Mouse (Mus musculus) CH12.LX (cell line): ENCODE measurements around the gene Cdk5rap3. TPM values are rescaled to one million over a fixed set of nuclear protein-coding genes. Genes with fewer than 3 reads are reported as not detected.

ENCODE experiments used
- DNase-seq: peaks from one replicate; pipeline ENCODE4 v3.0.0-alpha.2; 2013; ENCODE audit errors: extremely low read depth
- H3K27ac ChIP-seq: 2 replicates; pipeline ENCODE4 v1.5.1; 2012; ENCODE audit warnings: low read depth, mild to moderate bottlenecking, control low read depth, moderate library complexity; ENCODE audit not compliant: insufficient read depth
- H3K27me3 ChIP-seq: replicated peaks from 2 replicates; pipeline ENCODE3; 2012; ENCODE audit warnings: inconsistent platforms
- H3K36me3 ChIP-seq, 2 experiments: replicated peaks in 1 of 2; 2 replicates each; pipeline versions ENCODE3 to v1.6.1; 2012; ENCODE audit warnings: inconsistent platforms in 1 of 2, low read length in 1 of 2, mild to moderate bottlenecking in 1 of 2, mixed read lengths in 1 of 2, moderate library complexity in 1 of 2; ENCODE audit not compliant: control insufficient read depth in 1 of 2, insufficient read depth in 1 of 2
- H3K4me1 ChIP-seq, 2 experiments: 2 replicates each; pipeline ENCODE4 v1.6.1; 2012; ENCODE audit warnings: inconsistent platforms in 1 of 2, moderate library complexity in 1 of 2; ENCODE audit not compliant: insufficient read depth in 2 of 2, control insufficient read depth in 1 of 2
- H3K4me2 ChIP-seq: 2 replicates; pipeline ENCODE4 v1.6.1; 2012; ENCODE audit warnings: low read depth, mild to moderate bottlenecking, control low read depth; ENCODE audit not compliant: poor library complexity, insufficient read depth, severe bottlenecking
- H3K4me3 ChIP-seq, 3 experiments: fragments of 150-350 bp in 1 of 3; sonication (generic) in 1 of 3; replicated peaks in 1 of 3; 2 replicates each; pipeline versions ENCODE3 to v1.5.1; 2011 to 2012; ENCODE audit warnings: low read depth in 2 of 3, low read length in 2 of 3, mild to moderate bottlenecking in 2 of 3, moderate library complexity in 2 of 3, control low read depth in 1 of 3, improper control_type of control experiment in 1 of 3, inconsistent platforms in 1 of 3, mixed read lengths in 1 of 3; ENCODE audit not compliant: poor library complexity in 1 of 3
- H3K79me2 ChIP-seq: replicated peaks from 2 replicates; pipeline ENCODE4 v1.6.1; 2012; ENCODE audit warnings: mild to moderate bottlenecking, moderate library complexity; ENCODE audit not compliant: control insufficient read depth, poor library complexity, insufficient read depth, severe bottlenecking; ENCODE audit errors: extremely low read depth
- H3K9ac ChIP-seq: 2 replicates; pipeline ENCODE4 v1.6.1; 2012; ENCODE audit warnings: low read depth, mild to moderate bottlenecking, control low read depth, moderate library complexity; ENCODE audit not compliant: insufficient read depth
- H3K9me3 ChIP-seq: replicated peaks from 2 replicates; pipeline ENCODE3; 2012; ENCODE audit warnings: low read length, inconsistent platforms, mixed read lengths
- BHLHE40 ChIP-seq: IDR thresholded peaks from 2 replicates; pipeline ENCODE4 v1.6.1; 2011; ENCODE audit warnings: mild to moderate bottlenecking, low read depth, low read length, improper control_type of control experiment
- CHD1 ChIP-seq: IDR thresholded peaks from 2 replicates; pipeline ENCODE4 v1.6.1; 2012; ENCODE audit warnings: low read depth, low read length, improper control_type of control experiment, inconsistent platforms
- CHD2 ChIP-seq: IDR thresholded peaks from 2 replicates; pipeline ENCODE4 v1.6.1; 2011; ENCODE audit warnings: low read length, improper control_type of control experiment
- CTCF ChIP-seq, 2 experiments: IDR thresholded peaks in 1 of 2; conservative IDR thresholded peaks in 1 of 2; 2 replicates each; pipeline ENCODE4 v1.5.1; 2011 to 2012; ENCODE audit warnings: low read depth in 2 of 2, low read length in 2 of 2, improper control_type of control experiment in 1 of 2, inconsistent platforms in 1 of 2, mild to moderate bottlenecking in 1 of 2, moderate library complexity in 1 of 2
- E2F4 ChIP-seq: IDR thresholded peaks from 2 replicates; pipeline ENCODE4 v1.6.1; 2011; ENCODE audit warnings: low read depth, low read length, improper control_type of control experiment; ENCODE audit not compliant: insufficient replicate concordance
- ELF1 ChIP-seq: IDR thresholded peaks from 2 replicates; pipeline ENCODE4 v1.6.1; 2014; ENCODE audit warnings: low read depth, mild to moderate bottlenecking, inconsistent platforms, low read length, improper control_type of control experiment
- EP300 ChIP-seq: IDR thresholded peaks from 2 replicates; pipeline ENCODE4 v1.6.1; 2011; ENCODE audit warnings: low read length, improper control_type of control experiment
- ETS1 ChIP-seq: conservative IDR thresholded peaks from 2 replicates; pipeline ENCODE4 v1.6.1; 2012; ENCODE audit warnings: low read depth, mild to moderate bottlenecking, inconsistent platforms, low read length, improper control_type of control experiment, moderate library complexity
- GABPA ChIP-seq: IDR thresholded peaks from 2 replicates; pipeline ENCODE4 v1.6.1; 2012; ENCODE audit warnings: low read depth, low read length, improper control_type of control experiment, inconsistent platforms; ENCODE audit not compliant: insufficient replicate concordance
- HCFC1 ChIP-seq: IDR thresholded peaks from 2 replicates; pipeline ENCODE4 v1.6.1; 2012; ENCODE audit warnings: low read depth, mild to moderate bottlenecking, inconsistent platforms, low read length, improper control_type of control experiment
- IRF4 ChIP-seq: IDR thresholded peaks from 2 replicates; pipeline ENCODE4 v1.6.1; 2014; ENCODE audit warnings: low read depth, mild to moderate bottlenecking, inconsistent platforms, low read length, improper control_type of control experiment
- JUN ChIP-seq: IDR thresholded peaks from 2 replicates; pipeline ENCODE4 v1.6.1; 2011; ENCODE audit warnings: low read depth, mild to moderate bottlenecking, low read length, improper control_type of control experiment, moderate library complexity; ENCODE audit not compliant: insufficient read depth
- JUND ChIP-seq: conservative IDR thresholded peaks from 2 replicates; pipeline ENCODE4 v1.6.1; 2011; ENCODE audit warnings: low read depth, low read length, improper control_type of control experiment
- KAT2A ChIP-seq: IDR thresholded peaks from 2 replicates; pipeline ENCODE4 v1.6.1; 2012; ENCODE audit warnings: low read length, improper control_type of control experiment, inconsistent platforms; ENCODE audit not compliant: insufficient replicate concordance
- MAFK ChIP-seq: IDR thresholded peaks from 2 replicates; pipeline ENCODE4 v1.6.1; 2011; ENCODE audit warnings: low read length, improper control_type of control experiment; ENCODE audit not compliant: insufficient replicate concordance
- MAX ChIP-seq: IDR thresholded peaks from 2 replicates; pipeline ENCODE4 v1.6.1; 2011; ENCODE audit warnings: low read length, improper control_type of control experiment
- MAZ ChIP-seq: IDR thresholded peaks from 2 replicates; pipeline ENCODE4 v1.6.1; 2012; ENCODE audit warnings: low read depth, mild to moderate bottlenecking, inconsistent platforms, low read length, improper control_type of control experiment, moderate library complexity
- MEF2A ChIP-seq: IDR thresholded peaks from 2 replicates; pipeline ENCODE4 v1.6.1; 2014; ENCODE audit warnings: low read depth, mild to moderate bottlenecking, inconsistent platforms, low read length, improper control_type of control experiment, borderline replicate concordance
- MXI1 ChIP-seq: IDR thresholded peaks from 2 replicates; pipeline ENCODE4 v1.6.1; 2011; ENCODE audit warnings: mild to moderate bottlenecking, low read depth, low read length, improper control_type of control experiment
- MYC ChIP-seq: IDR thresholded peaks from 2 replicates; pipeline ENCODE4 v1.6.1; 2011; ENCODE audit warnings: low read depth, mild to moderate bottlenecking, improper control_type of control experiment, low read length
- NELFE ChIP-seq: IDR thresholded peaks from 2 replicates; pipeline ENCODE4 v1.6.1; 2011; ENCODE audit warnings: low read depth, low read length, improper control_type of control experiment
- PAX5 ChIP-seq: IDR thresholded peaks from 2 replicates; pipeline ENCODE4 v1.6.1; 2012; ENCODE audit warnings: low read length, inconsistent platforms, mixed read lengths
- POLR2A ChIP-seq: IDR thresholded peaks from 2 replicates; pipeline ENCODE4 v1.6.1; 2011; ENCODE audit warnings: low read depth, mild to moderate bottlenecking, improper control_type of control experiment, low read length
- POLR2AphosphoS2 ChIP-seq: IDR thresholded peaks from 2 replicates; pipeline ENCODE4 v1.6.1; 2011; ENCODE audit warnings: low read depth, low read length, improper control_type of control experiment
- RAD21 ChIP-seq: IDR thresholded peaks from 2 replicates; pipeline ENCODE4 v1.6.1; 2011; ENCODE audit warnings: low read depth, mild to moderate bottlenecking, low read length, improper control_type of control experiment, moderate library complexity
- RCOR1 ChIP-seq: conservative IDR thresholded peaks from 2 replicates; pipeline ENCODE4 v1.6.1; 2012; ENCODE audit warnings: low read depth, mild to moderate bottlenecking, inconsistent platforms, low read length, improper control_type of control experiment
- SIN3A ChIP-seq: IDR thresholded peaks from 2 replicates; pipeline ENCODE4 v1.6.1; 2012; ENCODE audit warnings: low read length, improper control_type of control experiment, inconsistent platforms
- SMC3 ChIP-seq: IDR thresholded peaks from 2 replicates; pipeline ENCODE4 v1.6.1; 2011; ENCODE audit warnings: low read depth, low read length, improper control_type of control experiment
- TBP ChIP-seq: conservative IDR thresholded peaks from 2 replicates; pipeline ENCODE4 v1.6.1; 2011; ENCODE audit warnings: low read depth, low read length, improper control_type of control experiment
- TCF12 ChIP-seq: IDR thresholded peaks from 2 replicates; pipeline ENCODE4 v1.6.1; 2014; ENCODE audit warnings: low read depth, mild to moderate bottlenecking, inconsistent platforms, low read length, improper control_type of control experiment
- ZC3H11A ChIP-seq: IDR thresholded peaks from 2 replicates; pipeline ENCODE4 v1.6.1; 2012; ENCODE audit warnings: low read depth, mild to moderate bottlenecking, inconsistent platforms, low read length, improper control_type of control experiment
- ZMIZ1 ChIP-seq: IDR thresholded peaks from 2 replicates; pipeline ENCODE4 v1.6.1; 2012; ENCODE audit warnings: low read depth, mild to moderate bottlenecking, inconsistent platforms, low read length, improper control_type of control experiment
- ZNF384 ChIP-seq: IDR thresholded peaks from 2 replicates; pipeline ENCODE4 v1.6.1; 2012; ENCODE audit warnings: low read depth, low read length, improper control_type of control experiment, inconsistent platforms
- dilution Hi-C: fragments of 300-500 bp; cut with MboI; formaldehyde crosslinking; loops from 2 replicates; pipeline ENCODE4 v1.14.3; 2020; ENCODE audit warnings: low sequenced_read_pairs; ENCODE audit not compliant: extremely low pct_unique_long_range_greater_than_20kb, extremely low pct_ligation_motif_present
- in situ Hi-C: fragments of 300-500 bp; cut with MboI; formaldehyde crosslinking; loops from 3 replicates; pipeline ENCODE4 v1.14.3; 2019; ENCODE audit warnings: low sequenced_read_pairs, low pct_ligation_motif_present, low pct_unique_long_range_greater_than_20kb, mixed read lengths
- polyA plus RNA-seq: library from polyadenylated mRNA; unstranded; fragments of >175 nt; gene quantifications from 2 replicates; pipeline ENCODE4 v1.2.1, GENCODE M21; 2012; ENCODE audit warnings: low read depth; ENCODE audit not compliant: insufficient read length
- total RNA-seq, 2 experiments: library from RNA; depleted of rRNA; stranded (reverse); fragments of 300-350 nt in 1 of 2; fragments of >200 nt in 1 of 2; gene quantifications; 2 replicates each; pipeline ENCODE4 v1.2.3; 2012 to 2014

The Cdk5rap3 gene
- total and polyA plus RNA-seq, 3 experiments: 61.6 to 112 (median 70.3) TPM

- TF ChIP-seq GABPA (no peak), HCFC1 (peak; percentile 33; the same call in 1 of the 2 replicates), BHLHE40 (0 out of 2 replicates have a peak, but pooled peaks have one; percentile 18), ELF1 (peak; percentile 30; the same call in 1 of the 2 replicates), PAX5 (no peak), JUND (no peak), IRF4 (peak; percentile 69; the same call in 1 of the 2 replicates), SIN3A (peak; percentile 76; the same call in 1 of the 2 replicates), ETS1 (no peak; the same call in 1 of the 2 replicates)
Observed at GRCm38 (mm10) chr11:96860564-96860963, 55.7 kb downstream of the Cdk5rap3 start (continued).

- H3K9me3 ChIP-seq: no peaks in the 10 kb centered on the region
- in situ Hi-C loops: loop anchor here (10.0 to 25.0 kb wide), 3 partner anchors 297 to 565 kb away; partner anchors contain the start of gene Hoxb6
- H3K79me2 ChIP-seq: no peaks in the 10 kb centered on the region
- H3K27me3 ChIP-seq: peaks cover 32% of the 10 kb centered on the region
- DNase-seq: peak; percentile 75
- H3K4me2 ChIP-seq: peak overlapping the region; percentile 17; the same call in 1 of the 2 replicates
- no peaks in the 10 kb centered on the region for H3K36me3 ChIP-seq
- TF ChIP-seq E2F4 (no peak), ZMIZ1 (no peak), KAT2A (no peak), MYC (peak; percentile 63), ZC3H11A (no peak), TCF12 (0 out of 2 replicates have a peak, but pooled peaks have one; percentile 44), CHD2 (no peak), POLR2A (no peak), MXI1 (no peak), MEF2A (0 out of 2 replicates have a peak, but pooled peaks have one; percentile 55), JUND (peak; percentile 98), RCOR1 (peak; percentile 90; the same call in 1 of the 2 replicates), SMC3 (no peak), HCFC1 (no peak), PAX5 (no peak), MAFK (0 out of 2 replicates have a peak, but pooled peaks have one; percentile 69), BHLHE40 (no peak), POLR2AphosphoS2 (no peak), RAD21 (no peak; the same call in 1 of the 2 replicates), MAX (no peak), CTCF (conservative IDR thresholded peaks at IDR 0.05 in 1 of 2, IDR thresholded peaks at IDR 0.05 in 1 of 2; ENCODE audit: low read depth in 2 of 2, low read length in 2 of 2) (no peak), NELFE (no peak), EP300 (peak; percentile 91), GABPA (no peak), IRF4 (peak; percentile 98), ELF1 (0 out of 2 replicates have a peak, but pooled peaks have one; percentile 2), TBP (0 out of 2 replicates have a peak, but pooled peaks have one; percentile 7), MAZ (0 out of 2 replicates have a peak, but pooled peaks have one; percentile 71), ETS1 (peak; percentile 95), ZNF384 (no peak), CHD1 (no peak), JUN (peak; percentile 90), SIN3A (peak; percentile 68)
- H3K9ac ChIP-seq: no peak overlapping the region
- peaks cover 20 to 30% of the 10 kb centered on the region in 2 experiments for H3K4me1 ChIP-seq
- H3K27ac ChIP-seq: no peak overlapping the region
- H3K4me3 ChIP-seq: no peak overlapping the region
- dilution Hi-C loops: no loop called here
Observed at GRCm38 (mm10) chr11:96859635-96860034, 56.7 kb downstream of the Cdk5rap3 start.
